Mouse (Mus musculus): ENCODE measurements around the gene Olfr58. TPM values are rescaled to one million over a fixed set of nuclear protein-coding genes. Genes with fewer than 3 reads are reported as not detected.
"Not testable (repeated sequence)": the region's sequence is repeated elsewhere in the genome, so short reads cannot be mapped to it uniquely, and the experiment has no call there.

Gene Olfr58
- total RNA-seq (2017): not detected in 3 replicates

- ATAC-seq (replicated peaks; ENCODE audit: insufficient number of reproducible peaks, low FRiP score, low TSS enrichment, poor library complexity, severe bottlenecking): no peak
These were observed at the start of gene Olfr58 for GRCm38 (mm10) chr9:19779983-19780382. TSS of gene Olfr58 (plus strand) at chr9:19780283.

- ATAC-seq (replicated peaks; ENCODE audit: insufficient number of reproducible peaks, low FRiP score, low TSS enrichment, poor library complexity, severe bottlenecking): no peak
These were observed 10.9 kb upstream of the Olfr58 start for GRCm38 (mm10) chr9:19769136-19769535.

GRCm38 (mm10) chr9:19769701-19770100, 10.4 kb upstream of the Olfr58 start:
- no peak for ATAC-seq (replicated peaks; ENCODE audit: insufficient number of reproducible peaks, low FRiP score, low TSS enrichment, poor library complexity, severe bottlenecking)

- ATAC-seq (replicated peaks; ENCODE audit: insufficient number of reproducible peaks, low FRiP score, low TSS enrichment, poor library complexity, severe bottlenecking): no peak
These were observed 22.9 kb downstream of the Olfr58 start for GRCm38 (mm10) chr9:19803000-19803399.

- ATAC-seq (replicated peaks; ENCODE audit: insufficient number of reproducible peaks, low FRiP score, low TSS enrichment, poor library complexity, severe bottlenecking): not testable (repeated sequence)
These were observed 24.5 kb downstream of the Olfr58 start, which contains the start of gene Olfr859 for GRCm38 (mm10) chr9:19804606-19805005. TSS of gene Olfr859 (plus strand) at chr9:19804906.

Other genes starting within 250 kb of the Olfr58 start
- not detected in 3 replicates for gene Olfr853, start 239.2 kb upstream of the Olfr58 start, total RNA-seq (2017)
- not detected in 3 replicates for gene Olfr854, start 212.9 kb upstream of the Olfr58 start, total RNA-seq (2017)
- gene Olfr855, start 197.7 kb upstream of the Olfr58 start, total RNA-seq (2017): not detected in 3 replicates
- 29.2 to 32.8 TPM (median 31.3 TPM) in 3 replicates for gene Zfp317, start 158.2 kb upstream of the Olfr58 start, total RNA-seq (2017)
- gene Olfr857, start 70.8 kb upstream of the Olfr58 start, total RNA-seq (2017): not detected in 3 replicates
- gene Olfr859, start 24.6 kb downstream of the Olfr58 start, total RNA-seq (2017): not detected in 3 replicates
- gene Olfr860, start 69.5 kb downstream of the Olfr58 start, total RNA-seq (2017): not detected in 3 replicates
- not detected in 3 replicates for gene Olfr862, start 107.7 kb downstream of the Olfr58 start, total RNA-seq (2017)
- 0.39 to 0.85 TPM (median 0.48 TPM) in 3 replicates for gene Olfr77, start 136.6 kb downstream of the Olfr58 start, total RNA-seq (2017)
- not detected in 3 replicates for gene Olfr866, start 247.8 kb downstream of the Olfr58 start, total RNA-seq (2017)